Mouse (Mus musculus): ENCODE results near the gene Arhgef10l. TPM values are rescaled to one million over a fixed set of nuclear protein-coding genes. Genes with fewer than 3 reads are reported as not detected.
"Not testable (repeated sequence)": the region's sequence is repeated elsewhere in the genome, so short reads cannot be mapped to it uniquely, and the experiment has no call there.

Gene Arhgef10l
- polyA plus RNA-seq, 1 experiment = 14.2 TPM

DNA sequence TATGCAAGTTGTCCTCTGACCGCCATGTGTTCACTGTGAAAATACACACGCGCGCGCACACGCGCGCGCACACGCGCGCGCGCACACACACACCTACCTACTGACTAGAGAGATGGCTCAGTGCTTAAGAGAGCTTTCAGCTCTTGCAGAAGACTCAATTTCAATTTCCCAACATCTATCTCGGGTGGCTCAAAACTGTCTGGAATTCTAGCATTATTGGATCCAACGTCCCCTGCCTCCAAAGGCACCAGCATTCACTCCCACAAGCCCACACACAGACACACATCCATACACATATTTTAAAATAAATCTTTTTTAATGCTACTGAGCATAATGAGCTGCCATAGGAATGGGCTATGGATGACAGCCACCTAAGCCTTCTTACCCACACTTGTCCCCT, 89.2 kb downstream of the Arhgef10l start:
- WGBS = 98% methylated on average over 16 of the region's 16 CpGs
- no peak for TF ChIP-seq POLR2A (IDR thresholded peaks at IDR 0.05; ENCODE audit: low read depth, low read length)
- no peak for TF ChIP-seq CTCF (IDR thresholded peaks at IDR 0.05; ENCODE audit: extremely low read depth, insufficient read length, insufficient replicate concordance, low read depth, low read length)
- Histone ChIP-seq H3K27me3 (ENCODE audit: control insufficient read depth, insufficient read depth, low read length) (no peaks in the 10 kb centered on the region), H3K4me1 (ENCODE audit: control insufficient read depth, insufficient read depth, insufficient read length, low read length) (no peaks in the 10 kb centered on the region), H3K27ac (ENCODE audit: insufficient read depth, low read depth, low read length) (no peak overlapping the region), H3K4me3 (ENCODE audit: low read depth, low read length) (no peak overlapping the region), H3K36me3 (ENCODE audit: control insufficient read depth, insufficient read depth, low read length) (peaks cover 13% of the 10 kb centered on the region)

- peaks cover 11% of the 10 kb centered on the region for H3K36me3 ChIP-seq (ENCODE audit: control insufficient read depth, insufficient read depth, low read length)
- 93% methylated on average over 7 of the region's 7 CpGs for WGBS
- H3K4me1 ChIP-seq (ENCODE audit: control insufficient read depth, insufficient read depth, insufficient read length, low read length) = not testable (repeated sequence)
Observed at GRCm38 (mm10) chr4:140574863-140575262, 90.9 kb downstream of the Arhgef10l start.

DNA sequence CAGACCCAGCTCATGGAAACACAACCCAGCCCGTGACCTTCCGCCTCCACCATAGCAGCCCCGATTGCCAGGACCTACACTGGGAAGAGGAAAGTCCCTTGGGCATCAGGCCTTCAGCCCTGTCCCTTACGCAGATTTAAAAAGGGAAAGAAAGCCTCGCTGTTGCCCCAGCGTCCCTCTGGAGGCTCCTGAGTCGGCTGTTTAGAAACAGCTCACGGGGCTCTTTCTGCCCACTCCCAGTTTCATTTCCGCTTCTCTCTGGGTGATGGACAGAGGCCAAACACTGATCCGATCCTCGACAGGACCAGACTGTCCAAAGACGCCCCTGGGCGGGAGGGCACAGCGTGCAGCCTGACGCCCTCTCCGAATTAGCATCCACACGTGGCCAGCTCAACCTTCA, 93.4 kb downstream of the Arhgef10l start:
- Histone ChIP-seq H3K36me3 (ENCODE audit: control insufficient read depth, insufficient read depth, low read length) (peaks cover 17% of the 10 kb centered on the region), H3K4me3 (ENCODE audit: low read depth, low read length) (no peak overlapping the region), H3K4me1 (ENCODE audit: control insufficient read depth, insufficient read depth, insufficient read length, low read length) (no peaks in the 10 kb centered on the region), H3K27me3 (ENCODE audit: control insufficient read depth, insufficient read depth, low read length) (no peaks in the 10 kb centered on the region), H3K27ac (ENCODE audit: insufficient read depth, low read depth, low read length) (0 out of 2 replicates have a peak overlapping the region, but pooled peaks have one; percentile 18)
- WGBS = 85% methylated on average over 17 of the region's 17 CpGs
- TF ChIP-seq CTCF (IDR thresholded peaks at IDR 0.05; ENCODE audit: extremely low read depth, insufficient read length, insufficient replicate concordance, low read depth, low read length) (no peak), POLR2A (IDR thresholded peaks at IDR 0.05; ENCODE audit: low read depth, low read length) (no peak)

More at GRCm38 (mm10) chr4:140574863-140575262, 90.9 kb downstream of the Arhgef10l start:
- not testable (repeated sequence) for H3K4me3 ChIP-seq (ENCODE audit: low read depth, low read length); H3K27ac ChIP-seq (ENCODE audit: insufficient read depth, low read depth, low read length); H3K27me3 ChIP-seq (ENCODE audit: control insufficient read depth, insufficient read depth, low read length)

DNA sequence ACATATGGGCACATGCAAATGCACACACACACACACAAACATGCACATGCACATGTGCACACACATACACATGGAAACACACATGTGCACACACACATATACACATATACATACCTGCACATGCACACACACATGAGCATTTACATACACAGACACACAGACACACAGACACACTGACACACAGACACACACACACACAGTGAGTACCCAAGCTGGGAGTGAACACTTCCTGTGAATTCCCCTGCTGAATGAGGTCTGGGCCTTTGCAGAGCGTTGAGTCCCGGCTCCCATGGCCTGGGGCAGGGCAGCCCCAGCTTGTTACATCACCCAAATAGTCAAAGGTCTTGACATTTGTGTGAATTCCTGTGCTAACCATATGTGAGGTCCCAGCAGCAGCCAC, 96.4 kb downstream of the Arhgef10l start:
- TF ChIP-seq POLR2A (IDR thresholded peaks at IDR 0.05; ENCODE audit: low read depth, low read length) (no peak), CTCF (IDR thresholded peaks at IDR 0.05; ENCODE audit: extremely low read depth, insufficient read length, insufficient replicate concordance, low read depth, low read length) (no peak)
- H3K36me3 ChIP-seq (ENCODE audit: control insufficient read depth, insufficient read depth, low read length) = peaks cover 19% of the 10 kb centered on the region
- no peak overlapping the region for H3K4me3 ChIP-seq (ENCODE audit: low read depth, low read length)
- H3K27ac ChIP-seq (ENCODE audit: insufficient read depth, low read depth, low read length) = no peak overlapping the region
- no peaks in the 10 kb centered on the region for H3K4me1 ChIP-seq (ENCODE audit: control insufficient read depth, insufficient read depth, insufficient read length, low read length)
- 79% methylated on average over 2 of the region's 2 CpGs for WGBS
- no peaks in the 10 kb centered on the region for H3K27me3 ChIP-seq (ENCODE audit: control insufficient read depth, insufficient read depth, low read length)

DNA sequence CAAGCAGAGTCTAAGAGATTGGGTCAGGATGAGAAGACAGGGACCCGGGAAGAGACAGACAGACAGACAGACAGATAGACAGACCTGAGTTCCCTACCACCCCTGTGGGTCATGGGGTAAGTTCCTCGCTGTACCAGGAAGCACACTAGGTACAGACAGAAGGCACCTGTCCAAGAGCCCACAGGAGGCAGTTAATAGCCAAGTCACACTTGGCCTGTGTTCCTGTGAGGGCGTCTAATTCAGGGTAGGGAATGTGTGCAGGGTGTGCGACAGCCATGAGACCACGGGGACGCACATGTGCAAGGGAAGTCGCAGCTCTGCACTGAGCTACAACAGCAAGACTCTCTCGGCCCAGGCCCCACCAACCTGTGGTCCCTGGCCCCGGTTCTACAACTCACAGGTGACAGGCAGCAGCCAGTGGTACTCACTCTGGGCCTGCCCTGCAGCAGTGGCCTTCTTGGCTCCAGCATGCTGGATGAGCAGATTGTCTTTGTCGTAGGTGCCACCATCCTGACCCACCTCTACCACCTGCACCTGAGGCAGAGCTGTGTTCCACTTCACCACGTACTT, 97.8 kb downstream of the Arhgef10l start:
- H3K4me3 ChIP-seq (ENCODE audit: low read depth, low read length) = no peak overlapping the region
- no peak for TF ChIP-seq POLR2A (IDR thresholded peaks at IDR 0.05; ENCODE audit: low read depth, low read length)
- no peak for TF ChIP-seq CTCF (IDR thresholded peaks at IDR 0.05; ENCODE audit: extremely low read depth, insufficient read length, insufficient replicate concordance, low read depth, low read length)
- WGBS = 90% methylated on average over 11 of the region's 11 CpGs
- no peak overlapping the region for H3K27ac ChIP-seq (ENCODE audit: insufficient read depth, low read depth, low read length)
- H3K4me1 ChIP-seq (ENCODE audit: control insufficient read depth, insufficient read depth, insufficient read length, low read length) = no peaks in the 10 kb centered on the region
- H3K27me3 ChIP-seq (ENCODE audit: control insufficient read depth, insufficient read depth, low read length) = no peaks in the 10 kb centered on the region
- peaks cover 21% of the 10 kb centered on the region for H3K36me3 ChIP-seq (ENCODE audit: control insufficient read depth, insufficient read depth, low read length)

DNA sequence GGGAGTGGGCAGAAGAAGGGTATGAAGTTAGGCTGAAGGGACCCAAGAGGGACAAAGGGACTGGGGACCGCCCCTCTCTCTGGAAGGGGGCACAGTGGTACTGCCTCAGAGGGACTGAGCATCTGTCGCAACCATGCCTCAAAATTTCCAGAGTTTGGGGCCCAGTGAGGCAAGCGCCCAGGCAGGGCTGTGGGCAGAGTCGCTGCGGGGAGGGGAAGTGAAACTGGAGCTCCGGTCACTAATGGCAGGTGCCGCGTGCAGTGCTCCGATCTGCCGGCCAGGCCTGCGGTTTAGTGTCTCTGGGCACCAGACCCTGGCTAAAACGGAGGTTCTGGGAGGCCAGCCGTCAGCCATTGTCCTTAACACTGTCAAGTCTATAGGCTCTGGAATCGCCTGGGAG, 99.0 kb downstream of the Arhgef10l start:
- H3K4me3 ChIP-seq (ENCODE audit: low read depth, low read length) = no peak overlapping the region
- peaks cover 25% of the 10 kb centered on the region for H3K36me3 ChIP-seq (ENCODE audit: control insufficient read depth, insufficient read depth, low read length)
- no peaks in the 10 kb centered on the region for H3K27me3 ChIP-seq (ENCODE audit: control insufficient read depth, insufficient read depth, low read length)
- whole genome bisulfite sequencing = 92% methylated on average over 14 of the region's 14 CpGs
- no peak for TF ChIP-seq CTCF (IDR thresholded peaks at IDR 0.05; ENCODE audit: extremely low read depth, insufficient read length, insufficient replicate concordance, low read depth, low read length)
- TF ChIP-seq POLR2A (IDR thresholded peaks at IDR 0.05; ENCODE audit: low read depth, low read length) = no peak
- no peak overlapping the region for H3K27ac ChIP-seq (ENCODE audit: insufficient read depth, low read depth, low read length)
- no peaks in the 10 kb centered on the region; the same call in 1 of the 2 replicates for H3K4me1 ChIP-seq (ENCODE audit: control insufficient read depth, insufficient read depth, insufficient read length, low read length)

DNA sequence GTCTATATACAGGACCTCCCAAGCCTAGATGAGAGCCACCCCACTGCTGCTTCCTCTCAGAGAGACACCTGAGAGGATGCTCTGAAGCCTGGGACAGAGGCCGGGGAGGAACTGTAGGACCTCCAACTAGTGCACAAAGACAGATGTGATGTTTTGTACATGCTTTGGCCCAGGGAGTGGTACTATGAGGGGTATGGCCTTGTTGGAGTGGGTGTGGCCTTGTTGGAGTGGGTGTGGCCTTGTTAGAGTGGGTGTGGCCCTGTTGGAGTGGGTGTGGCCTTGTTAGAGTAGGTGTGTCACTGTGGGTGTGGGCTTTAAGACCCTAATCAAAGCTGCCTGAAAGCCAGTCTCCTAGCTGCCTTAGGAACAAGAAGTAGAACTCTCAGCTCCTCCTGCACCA, 101.4 kb downstream of the Arhgef10l start:
- H3K4me3 ChIP-seq (ENCODE audit: low read depth, low read length); H3K27me3 ChIP-seq (ENCODE audit: control insufficient read depth, insufficient read depth, low read length); H3K27ac ChIP-seq (ENCODE audit: insufficient read depth, low read depth, low read length); H3K4me1 ChIP-seq (ENCODE audit: control insufficient read depth, insufficient read depth, insufficient read length, low read length): not testable (repeated sequence)
- H3K36me3 ChIP-seq (ENCODE audit: control insufficient read depth, insufficient read depth, low read length) = peaks cover 29% of the 10 kb centered on the region
- 96% methylated on average over 1 of the region's 1 CpGs for WGBS
